25 mouse cellular contexts compared by ENCODE assay signal in the genomic region with DNA sequence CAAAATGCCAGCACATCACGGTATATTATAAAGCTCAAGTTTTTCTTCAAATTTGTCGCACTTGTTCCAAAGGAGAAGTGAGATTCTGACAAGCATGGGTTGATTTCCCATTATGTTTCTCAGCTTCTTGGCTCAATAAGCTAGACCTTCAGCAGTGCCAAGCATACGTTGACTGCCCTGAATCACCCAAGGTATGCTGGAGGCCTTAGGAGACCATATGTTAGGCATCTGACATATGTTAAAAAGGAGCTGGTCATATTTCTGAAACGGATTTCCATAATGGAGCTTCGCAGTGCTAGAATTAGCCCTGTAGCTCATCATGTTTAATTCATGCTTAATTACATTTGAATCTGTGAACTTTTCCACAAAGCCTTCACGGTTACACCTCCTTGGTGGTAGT.
A peak's percentile ranks its signal among the peaks of the same experiment; 100 is the strongest.
DNase-seq lines count a peak whose midpoint lies in the region; ATAC-seq and TF ChIP-seq lines count a peak whose summit lies in the region.
"Had no signal": no experiment of that assay in that cellular context is flagged by ENCODE, and none has a peak within 500 bp of the region (broad histone marks: within the 10 kb centered on the region; RNA-seq: fewer than 3 reads in every experiment).

No protein-coding gene starts in this region.

- H3K27ac ChIP-seq in forebrain, embryonic 14.5 days (ENCODE audit: low read depth, low read length), result no peak overlapping the region
- H3K27ac ChIP-seq in forebrain, embryonic 12.5 days, result no peak overlapping the region
- no peak overlapping the region for H3K27ac ChIP-seq in midbrain, postnatal 0 days (ENCODE audit: low read depth, low read length)
- H3K27ac ChIP-seq in midbrain, embryonic 15.5 days, result no peak overlapping the region
- no peak overlapping the region for H3K27ac ChIP-seq in forebrain, embryonic 16.5 days (ENCODE audit: low read length)
- H3K27ac ChIP-seq: embryonic facial prominence, embryonic 13.5 days; heart, embryonic 10.5 days; hindbrain, embryonic 10.5 days; limb, embryonic 15.5 days; liver, embryonic 15.5 days; lung, embryonic 15.5 days; midbrain, embryonic 13.5 days; neural tube, embryonic 13.5 days had no signal

- H3K4me1 ChIP-seq in forebrain, embryonic 14.5 days (ENCODE audit: control insufficient read depth, insufficient read depth, low read length), result no peaks in the 10 kb centered on the region
- no peaks in the 10 kb centered on the region for H3K4me1 ChIP-seq in forebrain, embryonic 12.5 days
- no peaks in the 10 kb centered on the region for H3K4me1 ChIP-seq in midbrain, postnatal 0 days (ENCODE audit: insufficient read depth, low read length)
- no peaks in the 10 kb centered on the region for H3K4me1 ChIP-seq in midbrain, embryonic 15.5 days
- H3K4me1 ChIP-seq in forebrain, embryonic 16.5 days (replicated peaks; ENCODE audit: control insufficient read depth, insufficient read depth, low read length), result 0 out of 2 replicates have a peak, but pooled peaks cover 3% of the 10 kb centered on the region
- H3K4me1 ChIP-seq: embryonic facial prominence, embryonic 13.5 days; heart, embryonic 10.5 days; hindbrain, embryonic 10.5 days; limb, embryonic 15.5 days; liver, embryonic 15.5 days; lung, embryonic 15.5 days; midbrain, embryonic 13.5 days; neural tube, embryonic 13.5 days had no signal

- DNase-seq in forebrain, embryonic 14.5 days (ENCODE audit: low spot score), result peak; percentile 63
- peak; percentile 58 for DNase-seq in midbrain, postnatal 0 days (ENCODE audit: low spot score)
- DNase-seq in cerebellum, adult 9-10 months, result peak; percentile 74
- DNase-seq in T-cell, adult 2 months (ENCODE audit: low spot score), result no peak
- DNase-seq in layer of hippocampus, adult 9-11 months, result no peak
- DNase-seq: gastrocnemius, postnatal 10 days; kidney, adult 18-20 months; kidney, postnatal 4 days; lung, postnatal 36 days; retina, postnatal 1 day had no signal

- H3K4me2 ChIP-seq in forebrain, embryonic 14.5 days (ENCODE audit: low read length), result no peak overlapping the region
- H3K4me2 ChIP-seq in forebrain, embryonic 12.5 days, result no peak overlapping the region
- H3K4me2 ChIP-seq in midbrain, postnatal 0 days (ENCODE audit: low read depth, low read length, poor library complexity, severe bottlenecking), result no peak overlapping the region
- no peak overlapping the region for H3K4me2 ChIP-seq in midbrain, embryonic 15.5 days
- no peak overlapping the region for H3K4me2 ChIP-seq in forebrain, embryonic 16.5 days (ENCODE audit: low read length)
- H3K4me2 ChIP-seq: embryonic facial prominence, embryonic 13.5 days; limb, embryonic 15.5 days; liver, embryonic 15.5 days; lung, embryonic 15.5 days; midbrain, embryonic 13.5 days; neural tube, embryonic 13.5 days had no signal

- H3K36me3 ChIP-seq in forebrain, embryonic 14.5 days (ENCODE audit: control insufficient read depth, insufficient read depth, low read length), result no peaks in the 10 kb centered on the region
- H3K36me3 ChIP-seq in forebrain, embryonic 12.5 days (replicated peaks), result no peaks in the 10 kb centered on the region
- H3K36me3 ChIP-seq in midbrain, postnatal 0 days (ENCODE audit: insufficient read depth, low read length), result no peaks in the 10 kb centered on the region
- H3K36me3 ChIP-seq in midbrain, embryonic 15.5 days (replicated peaks), result no peaks in the 10 kb centered on the region
- no peaks in the 10 kb centered on the region for H3K36me3 ChIP-seq in forebrain, embryonic 16.5 days (ENCODE audit: control insufficient read depth, insufficient read depth)
- H3K36me3 ChIP-seq: embryonic facial prominence, embryonic 13.5 days; heart, embryonic 10.5 days; hindbrain, embryonic 10.5 days; limb, embryonic 15.5 days; liver, embryonic 15.5 days; lung, embryonic 15.5 days; midbrain, embryonic 13.5 days; neural tube, embryonic 13.5 days had no signal

- TF ChIP-seq CTCF in midbrain, postnatal 0 days (IDR thresholded peaks at IDR 0.05), result no peak

- H3K4me3 ChIP-seq in forebrain, embryonic 14.5 days (ENCODE audit: low read depth, low read length), result no peak overlapping the region
- no peak overlapping the region for H3K4me3 ChIP-seq in forebrain, embryonic 12.5 days (replicated peaks)
- no peak overlapping the region for H3K4me3 ChIP-seq in midbrain, postnatal 0 days (ENCODE audit: low read depth, low read length)
- H3K4me3 ChIP-seq in midbrain, embryonic 15.5 days, result no peak overlapping the region
- no peak overlapping the region for H3K4me3 ChIP-seq in forebrain, embryonic 16.5 days (replicated peaks; ENCODE audit: low read length)
- H3K4me3 ChIP-seq: embryonic facial prominence, embryonic 13.5 days; erythroblast, embryonic 14.5 days; heart, embryonic 10.5 days; hindbrain, embryonic 10.5 days; limb, embryonic 15.5 days; liver, embryonic 15.5 days; lung, embryonic 15.5 days; megakaryocyte, embryonic 14.5 days; midbrain, embryonic 13.5 days; myocyte; neural tube, embryonic 13.5 days had no signal

- peak; percentile 77; the same call in 1 of the 2 replicates for ATAC-seq in forebrain, embryonic 14.5 days
- no peak for ATAC-seq in forebrain, embryonic 12.5 days (ENCODE audit: low FRiP score)
- ATAC-seq in midbrain, postnatal 0 days (ENCODE audit: low FRiP score), result no peak
- no peak for ATAC-seq in midbrain, embryonic 15.5 days (replicated peaks)
- ATAC-seq in forebrain, embryonic 16.5 days, result peak; percentile 80
- ATAC-seq: inflammation-experienced regulatory T-cells, adult 6 months; midbrain, embryonic 13.5 days had no signal

- WGBS in forebrain, embryonic 14.5 days, result 64% methylated on average over 6 of the region's 6 CpGs
- 82% methylated on average over 6 of the region's 6 CpGs for WGBS in forebrain, embryonic 12.5 days
- WGBS in midbrain, postnatal 0 days, result 66% methylated on average over 6 of the region's 6 CpGs
- 63% methylated on average over 6 of the region's 6 CpGs for WGBS in midbrain, embryonic 15.5 days
- WGBS in forebrain, embryonic 16.5 days, result 49% methylated on average over 6 of the region's 6 CpGs

- no peaks in the 10 kb centered on the region for H3K27me3 ChIP-seq in forebrain, embryonic 14.5 days (replicated peaks; ENCODE audit: control insufficient read depth, insufficient read depth, low read length)
- no peaks in the 10 kb centered on the region for H3K27me3 ChIP-seq in forebrain, embryonic 12.5 days
- H3K27me3 ChIP-seq in midbrain, postnatal 0 days (ENCODE audit: insufficient read depth, low read length), result no peaks in the 10 kb centered on the region
- no peaks in the 10 kb centered on the region for H3K27me3 ChIP-seq in midbrain, embryonic 15.5 days (replicated peaks)
- H3K27me3 ChIP-seq in forebrain, embryonic 16.5 days (replicated peaks; ENCODE audit: control insufficient read depth, insufficient read depth, low read length), result no peaks in the 10 kb centered on the region
- H3K27me3 ChIP-seq: embryonic facial prominence, embryonic 13.5 days; limb, embryonic 15.5 days; liver, embryonic 15.5 days; lung, embryonic 15.5 days; megakaryocyte, embryonic 14.5 days; midbrain, embryonic 13.5 days; neural tube, embryonic 13.5 days had no signal

- no peak overlapping the region for H3K9ac ChIP-seq in forebrain, embryonic 14.5 days (ENCODE audit: low read length)
- H3K9ac ChIP-seq in forebrain, embryonic 12.5 days, result no peak overlapping the region
- no peak overlapping the region for H3K9ac ChIP-seq in midbrain, postnatal 0 days (replicated peaks; ENCODE audit: low read length, poor library complexity, severe bottlenecking)
- no peak overlapping the region for H3K9ac ChIP-seq in midbrain, embryonic 15.5 days
- no peak overlapping the region for H3K9ac ChIP-seq in forebrain, embryonic 16.5 days (replicated peaks; ENCODE audit: low read depth, low read length)
- H3K9ac ChIP-seq: embryonic facial prominence, embryonic 13.5 days; limb, embryonic 15.5 days; liver, embryonic 15.5 days; lung, embryonic 15.5 days; midbrain, embryonic 13.5 days; neural tube, embryonic 13.5 days had no signal

- H3K9me3 ChIP-seq in forebrain, embryonic 14.5 days (replicated peaks; ENCODE audit: control insufficient read depth, low read length), result no peaks in the 10 kb centered on the region
- no peaks in the 10 kb centered on the region for H3K9me3 ChIP-seq in forebrain, embryonic 12.5 days
- H3K9me3 ChIP-seq in midbrain, postnatal 0 days (ENCODE audit: low read length), result no peaks in the 10 kb centered on the region
- H3K9me3 ChIP-seq in midbrain, embryonic 15.5 days, result no peaks in the 10 kb centered on the region
- H3K9me3 ChIP-seq in forebrain, embryonic 16.5 days (ENCODE audit: control insufficient read depth, low read length), result no peaks in the 10 kb centered on the region
- H3K9me3 ChIP-seq: embryonic facial prominence, embryonic 13.5 days; heart, embryonic 10.5 days; hindbrain, embryonic 10.5 days; liver, embryonic 15.5 days; lung, embryonic 15.5 days; megakaryocyte, embryonic 14.5 days; midbrain, embryonic 13.5 days; neural tube, embryonic 13.5 days had no signal

Comparison
In these comparisons a context has a peak if more than half of its experiments do, and no peak if none do; other contexts are left out.
1. ATAC-seq: peak in forebrain, embryonic 14.5 days (single experiment) and forebrain, embryonic 16.5 days (single experiment); none in forebrain, embryonic 12.5 days (single experiment), midbrain, postnatal 0 days (single experiment) and midbrain, embryonic 15.5 days (single experiment).
2. DNase-seq: peak in forebrain, embryonic 14.5 days (single experiment), midbrain, postnatal 0 days (single experiment) and cerebellum, adult 9-10 months (single experiment); none in T-cell, adult 2 months (single experiment) and layer of hippocampus, adult 9-11 months (single experiment).